Mouse (Mus musculus) liver, embryonic 16.5 days (tissue): Measurements from ENCODE around the gene Tmem198. TPM values are rescaled to one million over a fixed set of nuclear protein-coding genes. Genes with fewer than 3 reads are reported as not detected.
A peak's percentile ranks its signal among the peaks of the same experiment; 100 is the strongest.

Source experiments
- ATAC-seq: fragments of 200-750 bp; cut with Nextera tagmentation; 2 replicates; pipeline ENCODE4 v1.8.0; 2017; ENCODE audit warnings: low read depth, mild to moderate bottlenecking, moderate number of reproducible peaks, moderate library complexity
- H3K27ac ChIP-seq: fragments of 300-500 bp; sonication (generic); 2 replicates; pipeline ENCODE4 v1.5.1; 2014; ENCODE audit warnings: mild to moderate bottlenecking, low read length
- H3K27me3 ChIP-seq: fragments of 300-500 bp; sonication (generic); 2 replicates; pipeline ENCODE4 v1.6.1; 2014; ENCODE audit warnings: low read depth, low read length, mixed read lengths; ENCODE audit not compliant: control insufficient read depth, insufficient read depth
- H3K36me3 ChIP-seq: fragments of 300-500 bp; sonication (generic); 2 replicates; pipeline ENCODE4 v1.6.1; 2014; ENCODE audit warnings: mild to moderate bottlenecking; ENCODE audit not compliant: control insufficient read depth, insufficient read depth
- H3K4me1 ChIP-seq: fragments of 300-500 bp; sonication (generic); 2 replicates; pipeline ENCODE4 v1.6.1; 2014; ENCODE audit warnings: low read depth, low read length, mixed read lengths; ENCODE audit not compliant: control insufficient read depth
- H3K4me2 ChIP-seq: fragments of 300-500 bp; sonication (generic); 2 replicates; pipeline ENCODE4 v1.6.1; 2014; ENCODE audit warnings: low read depth, low read length, mixed read lengths
- H3K4me3 ChIP-seq: fragments of 300-500 bp; sonication (generic); 2 replicates; pipeline ENCODE4 v1.5.1; 2014; ENCODE audit warnings: low read depth, mild to moderate bottlenecking, low read length
- H3K9ac ChIP-seq: fragments of 300-500 bp; sonication (generic); 2 replicates; pipeline ENCODE4 v1.6.1; 2014; ENCODE audit warnings: low read depth, low read length
- H3K9me3 ChIP-seq: fragments of 300-500 bp; sonication (generic); replicated peaks from 2 replicates; pipeline ENCODE4 v1.6.1; 2016; ENCODE audit warnings: low read length; ENCODE audit not compliant: control insufficient read depth
- WGBS: fragments of 180-500 bp; shearing (Covaris S2); extraction: QIAGEN DNeasy Blood & Tissue Kit; methylation state at CpG from one replicate; pipeline ENCODE4 v1.1.7; 2014; ENCODE audit not compliant: insufficient replicate concordance; 5-methylcytosine and 5-hydroxymethylcytosine counted together
- polyA plus RNA-seq: library from polyadenylated mRNA; unstranded; fragments of >200 nt; fragmentation: Nextera tagmentation; extraction: Ambion mirVana; gene quantifications from 2 replicates; pipeline ENCODE4 v1.2.1, GENCODE M21; 2015

Gene Tmem198
- polyA plus RNA-seq, 1 experiment from 2014 or later, result 0.06 TPM

- H3K4me1 ChIP-seq, result peaks cover 46% of the 10 kb centered on the region
- WGBS, result 44% methylated on average over 3 of the region's 3 CpGs
- H3K27me3 ChIP-seq, result peaks cover 32% of the 10 kb centered on the region
- H3K4me3 ChIP-seq, result no peak overlapping the region
- H3K9me3 ChIP-seq, result no peaks in the 10 kb centered on the region
- ATAC-seq, result no peak
- H3K36me3 ChIP-seq, result no peaks in the 10 kb centered on the region; the same call in 1 of the 2 replicates
- no peak overlapping the region for H3K27ac ChIP-seq
- no peak overlapping the region for H3K9ac ChIP-seq
- H3K4me2 ChIP-seq, result no peak overlapping the region
Observed at GRCm38 (mm10) chr1:75444208-75444607, 35.1 kb upstream of the Tmem198 start.

DNA sequence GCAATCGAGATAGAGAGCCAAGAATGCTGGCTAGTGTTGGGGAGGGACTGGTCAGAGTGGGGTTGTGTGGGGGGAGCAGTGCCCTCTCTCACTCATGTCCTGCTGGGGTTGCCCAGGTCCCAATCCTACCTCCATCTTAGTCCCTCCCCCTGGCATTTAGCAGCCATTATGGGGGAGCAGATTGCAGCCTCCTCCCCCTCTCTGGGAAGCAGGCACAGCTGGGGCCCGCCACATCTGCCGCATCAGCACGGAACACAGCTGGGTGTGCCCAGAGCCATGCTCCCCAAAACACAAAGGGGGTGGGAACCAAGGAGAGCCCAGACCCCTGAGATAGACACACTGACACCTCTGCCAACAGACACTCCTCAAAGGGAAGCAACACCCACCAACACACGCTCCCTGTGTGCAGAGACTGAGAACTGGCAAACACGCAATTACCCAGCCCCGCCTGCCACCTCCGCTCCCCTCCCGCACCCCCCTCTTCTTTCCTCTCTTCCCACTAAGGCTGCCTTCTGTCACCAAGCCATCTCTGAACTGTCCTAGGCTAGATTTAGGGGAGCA is 34.1 kb upstream of the Tmem198 start:
- peaks cover 42% of the 10 kb centered on the region for H3K27me3 ChIP-seq
- no peaks in the 10 kb centered on the region; the same call in 1 of the 2 replicates for H3K36me3 ChIP-seq
- H3K9ac ChIP-seq, result no peak overlapping the region
- peak; percentile 58 for ATAC-seq
- H3K4me1 ChIP-seq, result peaks cover 56% of the 10 kb centered on the region
- no peak overlapping the region; the same call in 1 of the 2 replicates for H3K4me3 ChIP-seq
- H3K27ac ChIP-seq, result no peak overlapping the region; the same call in 1 of the 2 replicates
- H3K9me3 ChIP-seq, result no peaks in the 10 kb centered on the region
- WGBS, result 9% methylated on average over 9 of the region's 9 CpGs
- H3K4me2 ChIP-seq, result peak overlapping the region; percentile 58

- Histone ChIP-seq H3K27me3 (peaks cover 50% of the 10 kb centered on the region), H3K27ac (peak overlapping the region; percentile 29; the same call in 1 of the 2 replicates)
- WGBS, result 2% methylated on average over 22 of the region's 22 CpGs
Observed at GRCm38 (mm10) chr1:75445751-75446611, 33.4 kb upstream of the Tmem198 start.

DNA sequence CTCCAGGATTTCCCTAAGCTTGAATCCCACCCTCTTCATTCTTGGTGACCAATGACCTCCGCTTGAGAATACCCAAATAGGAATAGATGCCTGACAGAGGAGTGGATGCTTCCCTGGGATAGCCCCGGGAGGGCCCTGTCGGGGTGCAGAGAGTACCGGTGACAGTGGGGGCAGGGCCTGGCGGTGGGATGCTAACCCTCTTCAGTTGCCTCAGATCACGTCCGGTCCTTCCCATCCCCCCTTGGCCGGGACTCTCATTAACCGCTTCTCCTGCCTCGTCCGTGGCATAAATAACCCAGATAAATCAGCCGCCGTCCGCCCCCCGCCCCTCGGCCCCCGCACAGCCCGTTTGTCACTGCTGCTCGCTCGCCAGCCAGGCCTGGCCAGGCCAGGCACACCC is 32.7 kb upstream of the Tmem198 start:
- Histone ChIP-seq H3K36me3 (no peaks in the 10 kb centered on the region), H3K27ac (no peak overlapping the region; the same call in 1 of the 2 replicates), H3K4me3 (peak overlapping the region; percentile 26; the same call in 1 of the 2 replicates), H3K27me3 (peaks cover 56% of the 10 kb centered on the region), H3K9me3 (no peaks in the 10 kb centered on the region), H3K9ac (no peak overlapping the region), H3K4me1 (peaks cover 64% of the 10 kb centered on the region), H3K4me2 (peak overlapping the region; percentile 58)
- 2% methylated on average over 19 of the region's 20 CpGs for WGBS
- no peak for ATAC-seq

More at GRCm38 (mm10) chr1:75445751-75446611, 33.4 kb upstream of the Tmem198 start:
- ATAC-seq, result peak; percentile 63
- Histone ChIP-seq H3K9ac (peak overlapping the region; percentile 43), H3K4me2 (peak overlapping the region; percentile 58), H3K36me3 (no peaks in the 10 kb centered on the region), H3K4me3 (peak overlapping the region; percentile 26; the same call in 1 of the 2 replicates), H3K9me3 (no peaks in the 10 kb centered on the region), H3K4me1 (peaks cover 63% of the 10 kb centered on the region)

GRCm38 (mm10) chr1:75447265-75448051 is 31.9 kb upstream of the Tmem198 start:
- H3K9ac ChIP-seq, result no peak overlapping the region
- ATAC-seq, result 0 out of 2 replicates have a peak, but pooled peaks have one; percentile 9
- H3K9me3 ChIP-seq, result no peaks in the 10 kb centered on the region

GRCm38 (mm10) chr1:75448052-75448431 is 31.3 kb upstream of the Tmem198 start:
- ATAC-seq, result no peak
- Histone ChIP-seq H3K4me1 (peaks cover 64% of the 10 kb centered on the region), H3K27ac (no peak overlapping the region), H3K4me2 (0 out of 2 replicates have a peak overlapping the region, but pooled peaks have one; percentile 42), H3K27me3 (peaks cover 70% of the 10 kb centered on the region), H3K9ac (no peak overlapping the region), H3K4me3 (no peak overlapping the region), H3K36me3 (no peaks in the 10 kb centered on the region), H3K9me3 (no peaks in the 10 kb centered on the region)
- 6% methylated on average over 7 of the region's 7 CpGs for WGBS

More at GRCm38 (mm10) chr1:75447265-75448051, 31.9 kb upstream of the Tmem198 start:
- peak overlapping the region; percentile 58 for H3K4me2 ChIP-seq
- WGBS, result 2% methylated on average over 10 of the region's 10 CpGs
- no peak overlapping the region for H3K4me3 ChIP-seq
- no peaks in the 10 kb centered on the region for H3K36me3 ChIP-seq
- H3K27ac ChIP-seq, result no peak overlapping the region
- H3K4me1 ChIP-seq, result peaks cover 64% of the 10 kb centered on the region
- peaks cover 64% of the 10 kb centered on the region for H3K27me3 ChIP-seq

GRCm38 (mm10) chr1:75448937-75449336 is 30.4 kb upstream of the Tmem198 start:
- whole genome bisulfite sequencing, result 0% methylated on average over 14 of the region's 14 CpGs
- H3K4me1 ChIP-seq, result peaks cover 64% of the 10 kb centered on the region
- no peaks in the 10 kb centered on the region for H3K36me3 ChIP-seq
- no peak overlapping the region for H3K4me3 ChIP-seq
- H3K4me2 ChIP-seq, result no peak overlapping the region
- no peak overlapping the region for H3K9ac ChIP-seq
- H3K9me3 ChIP-seq, result no peaks in the 10 kb centered on the region
- ATAC-seq, result no peak
- no peak overlapping the region for H3K27ac ChIP-seq
- H3K27me3 ChIP-seq, result peaks cover 79% of the 10 kb centered on the region

DNA sequence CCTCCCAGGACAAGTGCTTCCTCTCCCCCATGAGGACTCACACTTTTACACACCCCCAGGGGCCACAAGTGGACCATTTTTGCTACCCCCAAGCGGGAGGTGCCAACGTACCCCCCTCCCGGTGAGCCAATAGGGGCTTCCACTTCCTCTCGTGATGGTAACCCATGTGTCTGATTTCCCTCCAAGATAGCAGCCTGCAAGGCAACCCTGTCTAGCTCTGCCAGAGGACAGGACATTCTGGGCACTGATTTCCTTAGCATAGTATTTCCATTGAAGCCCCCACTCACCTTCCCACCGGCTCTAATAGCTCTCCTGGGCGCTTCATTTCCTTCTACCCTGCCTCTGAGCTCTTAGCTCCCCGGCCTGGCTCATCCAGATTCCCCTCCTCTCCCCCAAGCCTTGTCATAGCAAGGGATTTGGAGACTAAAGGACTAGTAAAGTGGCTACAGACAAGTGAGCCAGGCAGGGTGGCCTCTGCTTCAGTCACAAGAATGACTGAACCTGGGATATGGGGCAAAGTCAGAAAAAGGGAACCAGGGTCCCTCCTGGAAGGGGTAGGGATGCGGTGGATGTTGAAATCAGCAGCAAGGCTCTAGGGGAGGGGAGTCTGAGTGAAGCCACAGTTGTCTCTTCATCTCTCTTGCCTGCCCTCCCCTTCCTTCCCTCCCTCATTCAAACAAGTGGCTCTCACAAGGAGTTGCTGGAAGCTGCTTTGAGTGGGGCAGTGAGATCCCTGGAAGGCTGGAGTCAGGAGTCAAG is 29.8 kb upstream of the Tmem198 start:
- Histone ChIP-seq H3K36me3 (no peaks in the 10 kb centered on the region), H3K4me1 (peaks cover 62% of the 10 kb centered on the region), H3K27me3 (peaks cover 85% of the 10 kb centered on the region), H3K27ac (no peak overlapping the region), H3K4me3 (peak overlapping the region; percentile 35), H3K9me3 (no peaks in the 10 kb centered on the region), H3K9ac (no peak overlapping the region; the same call in 1 of the 2 replicates), H3K4me2 (peak overlapping the region; percentile 57)
- WGBS, result 3% methylated on average over 8 of the region's 8 CpGs
- ATAC-seq, result no peak
